Mouse (Mus musculus) layer of hippocampus, adult 8-10 months (tissue): ENCODE measurements around the gene Rnf227. TPM values are rescaled to one million over a fixed set of nuclear protein-coding genes. Genes with fewer than 3 reads are reported as not detected.

ENCODE experiments used
- DNase-seq, 2 experiments: peaks; one replicate each; pipeline ENCODE4 v3.0.0; 2022; ENCODE audit warnings: low spot score in 2 of 2
- total RNA-seq, 4 experiments: library from RNA; stranded (reverse); gene quantifications; 2 replicates each; pipeline ENCODE4 v1.2.4; 2022

The Rnf227 gene
- total RNA-seq, 4 experiments from 2014 or later, result 119 to 129 (median 121) TPM

DNA sequence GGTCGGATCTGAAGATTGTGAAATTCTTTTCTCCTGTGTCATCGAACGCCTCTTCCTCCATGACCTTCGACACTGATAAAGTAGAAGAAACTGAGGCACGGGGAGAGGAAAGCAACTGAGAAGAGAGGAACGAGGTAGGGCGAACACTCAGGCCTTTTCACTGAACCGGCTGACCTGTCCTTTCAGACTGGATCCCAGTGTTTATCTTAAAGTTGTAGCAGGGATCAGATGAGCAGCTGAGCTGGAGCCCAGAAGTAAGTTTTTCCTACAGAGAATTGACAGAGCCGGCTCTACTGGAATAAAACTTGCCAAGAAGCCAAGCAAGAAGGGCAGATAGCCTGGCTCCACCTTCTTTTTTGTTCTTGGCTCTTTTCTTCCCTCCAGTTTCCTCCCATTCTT, 30.6 kb downstream of the Rnf227 start:
- no peak for DNase-seq

DNA sequence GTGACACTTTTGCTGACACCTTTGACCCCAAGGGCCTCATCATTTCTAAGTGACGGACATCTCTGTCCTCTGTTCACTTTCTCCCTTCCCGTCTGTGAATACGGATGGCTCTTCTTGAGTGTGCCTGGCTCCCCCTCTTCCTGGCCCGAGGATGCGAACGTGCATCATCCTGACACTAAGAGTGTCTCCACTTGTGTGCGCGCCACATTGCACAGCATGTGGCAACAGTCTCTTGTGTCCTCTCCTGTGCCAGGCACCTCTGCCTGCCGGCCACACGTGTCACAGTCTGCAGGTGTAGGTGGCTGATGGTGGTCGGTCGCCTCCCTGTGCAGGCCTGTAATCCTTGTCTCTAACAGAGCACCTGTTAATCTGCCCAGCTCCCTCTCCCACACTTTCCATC, 31.3 kb downstream of the Rnf227 start:
- no peak for DNase-seq

DNA sequence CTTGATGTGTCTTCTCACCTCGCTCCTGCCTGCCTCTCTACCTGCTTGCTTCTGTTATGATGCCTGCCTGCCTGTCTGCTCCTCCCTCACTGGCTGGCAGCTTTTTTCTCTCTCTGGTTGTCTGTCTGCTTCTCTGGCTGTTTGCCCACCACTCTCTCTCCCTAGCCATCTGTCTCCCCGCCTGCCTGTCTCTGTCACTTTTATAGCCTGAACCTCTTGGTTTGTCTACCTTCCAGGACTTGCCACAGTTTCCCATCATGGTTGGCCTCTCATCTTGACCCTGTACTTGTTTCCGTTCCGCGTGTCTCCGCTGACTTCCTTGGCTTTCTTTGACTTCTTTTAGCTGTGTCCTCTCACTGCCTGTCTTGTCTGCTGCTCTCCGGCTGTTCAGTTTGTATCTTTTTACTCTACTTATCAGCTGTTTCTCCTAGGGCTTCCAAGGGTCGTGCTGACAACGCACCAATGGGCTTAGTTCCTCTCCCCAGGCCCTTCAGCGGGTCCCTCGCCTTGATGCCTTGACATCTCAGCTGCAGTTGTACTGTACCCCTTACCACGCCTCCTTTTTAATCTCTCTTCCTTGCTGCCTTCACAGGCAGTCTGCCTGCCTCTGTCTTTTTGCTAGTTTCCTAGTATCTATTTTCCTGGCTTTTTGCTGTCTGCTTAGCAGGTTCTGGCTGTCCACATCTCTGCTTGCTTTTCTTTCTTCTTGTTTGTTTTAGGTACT, 32.0 kb downstream of the Rnf227 start:
- peak; percentile 82 to 87 for DNase-seq

DNA sequence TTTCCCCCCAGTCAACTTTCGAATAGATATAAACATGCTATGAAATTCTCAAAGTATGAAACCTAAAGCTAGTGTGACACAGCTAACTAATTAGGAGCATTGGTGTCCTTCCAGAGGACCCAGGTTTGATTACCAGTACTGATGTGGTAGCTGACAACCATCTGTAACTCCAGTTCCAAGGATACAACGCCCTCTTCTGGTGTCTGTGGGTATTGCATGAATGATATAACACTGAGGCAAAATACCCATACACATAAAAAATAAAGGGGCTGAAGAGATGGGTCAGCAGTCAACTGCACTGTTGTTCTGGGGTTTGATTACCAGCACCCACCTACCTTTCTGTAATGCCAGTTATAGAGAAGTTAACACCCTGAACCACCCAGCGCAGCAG, 32.5 kb downstream of the Rnf227 start:
- no peak for DNase-seq

DNA sequence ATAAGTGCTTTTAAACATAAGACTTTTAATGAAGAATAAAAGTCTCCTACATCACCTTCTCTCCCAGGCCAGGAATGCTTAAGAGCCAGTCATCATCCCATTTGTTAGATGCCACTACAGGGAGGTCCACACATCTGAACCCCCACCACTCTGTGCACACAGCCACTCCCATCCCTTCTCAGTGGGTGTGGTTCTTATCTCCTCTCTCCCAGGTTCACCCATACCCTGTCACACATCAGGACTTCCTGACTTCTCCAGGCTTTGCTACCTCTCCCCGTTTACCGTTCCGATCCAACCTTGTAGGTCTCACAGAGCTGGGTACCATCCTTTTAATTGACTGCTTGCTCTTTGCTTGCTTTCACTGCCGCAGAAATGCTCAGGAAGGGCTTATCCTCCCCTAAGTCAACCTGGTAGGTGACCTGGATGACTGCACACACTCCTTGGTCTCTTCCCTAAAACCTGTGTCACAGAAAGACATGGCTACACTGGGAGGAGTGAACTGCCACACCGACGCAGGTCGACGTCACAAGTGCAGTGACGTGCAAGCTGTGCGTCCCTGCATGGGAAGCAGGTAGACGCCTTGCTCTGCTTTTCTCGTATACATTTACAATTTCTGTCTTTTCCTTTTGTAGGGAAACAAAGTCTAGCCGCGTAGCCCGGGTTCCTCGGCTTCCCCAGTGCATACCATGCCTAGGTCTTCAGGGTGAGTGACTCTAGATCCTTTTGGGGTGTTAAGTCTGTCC, 33.1 kb downstream of the Rnf227 start:
- DNase-seq, result no peak

DNA sequence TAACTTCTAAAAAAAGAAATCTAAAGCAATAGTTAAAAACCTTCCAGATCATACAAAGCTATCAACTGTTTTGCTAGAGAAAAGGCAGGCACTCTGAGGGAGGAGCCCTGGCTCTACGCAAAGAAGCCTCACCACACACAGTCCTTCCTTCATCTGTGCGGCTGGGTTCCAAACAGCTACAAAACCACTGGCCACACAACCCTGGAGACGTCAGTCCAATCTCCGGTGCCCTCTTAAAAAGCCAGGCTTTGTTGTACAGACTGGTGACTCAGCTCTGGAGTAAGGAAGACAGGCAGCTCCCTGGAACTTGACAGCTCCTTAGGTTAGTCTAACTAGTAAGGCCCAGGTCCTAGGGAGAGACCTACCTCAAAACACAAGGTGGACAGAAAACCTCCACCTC, 35.4 kb downstream of the Rnf227 start:
- no peak for DNase-seq

DNA sequence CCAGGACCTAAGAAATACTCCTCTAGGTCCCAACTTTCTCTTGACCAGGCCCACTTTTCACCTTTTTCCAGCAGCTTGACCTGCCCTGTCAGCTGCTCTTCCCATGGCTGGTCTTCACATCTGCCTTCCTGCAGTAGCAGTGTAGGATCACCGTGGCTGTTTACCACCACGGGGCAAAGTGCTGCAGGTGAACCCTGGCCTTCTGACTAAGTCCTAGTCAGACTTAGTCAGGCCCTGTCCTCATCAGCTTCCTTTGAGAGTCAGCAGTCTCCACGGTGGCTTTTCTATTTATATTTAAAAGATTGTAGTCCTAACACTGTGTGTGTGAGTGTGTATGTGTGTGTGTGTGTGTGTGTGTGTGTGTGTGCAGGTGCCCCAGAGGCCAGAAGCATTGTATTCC, 37.5 kb downstream of the Rnf227 start:
- no peak for DNase-seq

DNA sequence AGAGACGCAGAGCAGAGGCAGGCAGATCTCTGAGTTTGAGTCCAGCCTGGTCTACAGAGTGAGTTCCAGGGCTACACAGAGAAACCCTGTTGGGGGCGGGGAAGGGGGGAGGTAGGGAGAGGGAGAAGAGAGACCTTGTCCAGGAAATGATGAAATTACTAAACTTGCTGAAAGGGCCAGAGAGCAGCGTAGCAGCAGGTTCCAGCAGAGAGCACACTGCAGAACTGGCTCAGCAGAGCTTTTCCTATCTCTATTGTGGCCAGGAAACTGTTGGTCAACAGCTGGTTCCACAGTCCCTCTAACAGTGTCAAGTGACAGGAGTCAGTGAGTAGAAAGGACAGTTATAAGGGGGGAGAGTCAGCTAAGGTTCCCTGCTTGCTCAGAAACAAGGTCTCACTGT, 39.3 kb downstream of the Rnf227 start:
- DNase-seq, result no peak

DNA sequence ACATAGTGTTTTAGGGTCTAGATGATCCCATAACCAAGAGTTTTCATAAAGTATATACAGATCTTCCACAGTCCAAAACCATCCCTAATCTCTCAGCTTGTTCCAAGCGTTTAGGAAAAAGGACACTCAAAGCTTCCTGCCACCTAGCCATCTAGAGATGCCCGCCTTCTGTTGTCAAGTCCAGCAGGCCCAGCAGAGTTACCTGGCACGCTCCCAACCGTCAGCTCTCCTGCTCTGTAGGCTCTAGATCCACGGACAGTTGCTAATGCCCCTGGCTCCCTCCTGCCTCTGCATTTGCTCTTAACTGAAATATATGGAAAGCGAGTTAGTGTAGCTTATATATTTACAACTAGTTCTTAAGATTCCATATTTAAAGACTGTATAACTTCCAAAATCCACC, 41.1 kb downstream of the Rnf227 start:
- no peak for DNase-seq

DNA sequence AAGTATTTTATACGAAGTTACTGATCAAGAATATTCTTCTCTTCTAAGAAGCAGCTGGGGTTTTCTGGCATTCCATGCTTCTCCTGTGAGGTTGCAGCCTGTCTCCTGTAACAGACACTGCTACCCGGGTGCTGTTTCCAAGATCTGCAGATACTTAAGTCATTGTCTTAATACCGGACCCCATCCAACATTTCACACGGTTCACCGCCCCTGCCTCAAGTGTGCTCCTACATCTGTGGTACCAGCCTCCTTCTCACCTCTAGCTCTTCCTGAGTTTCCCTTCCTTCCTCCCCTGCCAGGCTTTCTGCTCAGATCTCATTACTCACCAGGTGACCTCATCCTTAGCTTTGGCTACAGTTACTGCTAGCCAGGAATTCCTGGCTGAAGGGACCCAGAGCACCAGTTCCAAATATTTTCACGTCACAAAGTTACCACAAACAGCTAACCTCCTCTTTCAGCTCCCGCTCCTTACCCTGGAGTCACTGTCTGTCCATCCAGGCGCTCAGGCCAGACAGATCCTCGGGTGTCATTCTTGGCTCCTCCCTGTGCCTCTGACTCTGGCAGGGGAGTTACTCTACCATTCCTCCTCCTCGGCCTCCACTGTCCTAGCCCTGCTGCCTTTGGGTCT, 42.3 kb downstream of the Rnf227 start:
- DNase-seq, result no peak

DNA sequence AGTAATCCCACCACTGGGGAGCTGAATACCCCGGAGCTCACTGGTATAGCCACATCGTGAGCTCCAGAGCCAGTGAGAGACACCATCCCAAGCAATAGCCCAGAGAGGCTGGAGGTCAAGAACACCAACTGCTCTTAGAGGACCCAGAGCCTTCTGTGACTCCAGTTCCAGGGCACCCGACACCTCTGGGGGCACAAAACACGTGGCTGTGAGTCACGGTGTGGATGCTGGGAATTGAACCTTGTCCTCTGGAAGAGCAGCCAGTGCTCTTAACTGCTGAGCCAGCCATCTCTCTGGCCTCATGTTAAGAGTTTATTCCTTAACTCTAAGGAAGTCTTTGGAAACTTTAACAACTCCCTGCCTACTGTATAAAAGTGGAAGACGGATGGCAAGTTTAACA, 44.7 kb downstream of the Rnf227 start:
- no peak for DNase-seq

DNA sequence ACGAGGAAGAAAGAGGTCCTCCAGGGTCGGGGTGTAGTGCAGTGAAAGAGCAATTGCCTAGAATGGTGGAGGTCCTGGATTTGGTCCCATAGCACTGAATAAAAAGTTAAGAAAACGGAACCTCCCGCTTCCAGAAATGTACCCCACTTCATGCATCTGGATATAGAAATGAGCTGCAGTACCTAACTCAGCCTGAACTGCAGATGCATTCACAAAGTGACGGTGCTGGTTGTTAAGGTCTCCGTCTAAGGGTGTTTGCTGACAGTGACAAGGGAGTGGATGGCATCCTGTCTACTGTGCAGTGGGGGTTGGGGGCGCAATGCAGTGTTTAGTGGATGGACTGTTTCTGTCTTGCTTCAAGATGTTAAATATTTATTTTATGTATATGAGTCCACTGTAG, 46.5 kb downstream of the Rnf227 start:
- no peak for DNase-seq

DNA sequence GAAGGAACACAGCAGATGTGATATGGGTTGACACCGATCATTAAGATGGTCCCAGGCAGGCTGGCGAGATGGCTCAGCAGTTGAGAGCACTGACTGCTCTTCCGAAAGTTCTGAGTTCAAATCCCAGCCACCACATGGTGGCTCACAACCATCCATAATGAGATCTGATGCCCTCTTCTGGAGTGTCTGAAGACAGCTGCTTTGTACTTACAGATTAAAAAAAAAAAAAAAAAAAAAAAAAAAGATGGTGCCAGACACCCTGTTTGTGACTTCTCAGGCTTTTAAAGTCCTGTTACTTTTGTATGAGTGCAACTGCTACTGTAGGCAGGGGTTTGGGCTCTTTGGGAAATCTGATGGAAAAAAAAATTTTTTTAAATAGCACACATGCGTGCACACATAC, 48.4 kb downstream of the Rnf227 start:
- DNase-seq, result no peak

DNA sequence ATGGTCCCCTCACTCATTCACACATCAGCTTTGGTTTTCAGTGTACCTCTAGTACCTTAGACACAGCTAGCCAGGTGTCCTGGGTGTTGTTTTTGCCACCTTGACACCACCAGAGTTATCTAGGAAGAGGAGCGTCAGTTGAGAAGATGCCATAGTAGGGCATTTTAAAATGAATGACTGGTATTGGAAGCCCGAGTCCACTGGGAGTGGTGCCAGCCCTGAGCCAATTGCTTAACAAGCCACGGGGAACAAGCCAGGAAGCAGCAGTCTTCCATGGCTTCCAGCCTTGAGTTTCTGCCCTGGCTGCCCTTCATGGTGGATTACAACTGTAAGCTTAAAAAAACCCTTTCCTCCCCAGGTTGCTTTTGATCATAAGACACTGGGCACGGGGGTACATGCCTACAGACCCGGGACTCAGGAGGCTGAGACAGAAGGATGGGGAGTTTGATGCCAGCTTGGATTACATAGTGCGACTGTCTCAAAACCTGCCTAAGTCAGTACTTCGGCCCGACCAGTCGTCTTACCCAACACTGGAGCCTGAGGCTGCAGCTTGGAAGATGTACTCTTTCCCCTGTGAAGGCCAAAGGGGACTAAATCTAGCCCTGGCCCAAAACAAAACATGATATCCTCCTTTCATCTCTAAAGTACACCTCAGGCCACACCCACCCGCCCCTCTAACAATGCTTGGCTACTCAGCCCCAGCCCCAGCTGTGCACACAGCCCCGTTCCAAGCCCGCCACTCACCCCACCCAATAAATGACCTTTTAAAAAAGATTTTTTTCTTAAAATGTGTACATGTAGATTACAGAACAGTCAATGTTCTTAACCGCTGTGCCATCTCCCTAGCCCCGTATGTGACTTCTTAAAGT, 49.5 kb downstream of the Rnf227 start:
- peak; percentile 44 to 63 for DNase-seq

DNA sequence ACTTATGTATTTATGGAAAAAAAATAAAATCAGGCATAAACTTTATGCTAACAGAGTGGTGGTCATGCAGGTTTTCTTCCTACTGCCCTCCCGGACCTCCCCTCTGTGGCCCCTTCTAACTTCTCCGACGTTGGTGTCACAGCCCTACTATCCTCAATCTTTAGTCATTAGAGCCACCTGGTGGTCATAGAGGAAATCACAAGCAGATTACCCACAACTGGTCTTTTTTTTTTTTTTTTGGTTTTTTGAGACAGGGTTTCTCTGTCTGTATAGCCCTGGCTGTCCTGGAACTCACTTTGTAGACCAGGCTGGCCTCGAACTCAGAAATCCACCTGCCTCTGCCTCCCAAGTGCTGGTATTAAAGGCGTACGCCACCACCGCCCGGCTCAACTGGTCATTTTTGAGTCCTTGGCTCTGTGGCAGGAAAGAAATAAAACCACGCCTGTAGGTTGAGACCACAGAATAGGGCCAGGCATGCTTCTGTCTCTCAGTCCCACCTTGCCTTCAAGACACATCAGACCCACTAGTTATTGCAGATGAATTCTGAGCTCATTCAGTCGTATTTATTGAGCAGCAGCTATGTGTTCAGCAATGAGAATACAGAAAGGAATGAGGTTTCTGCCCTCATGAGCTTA, 50.3 kb downstream of the Rnf227 start:
- peak; percentile 49 to 69 for DNase-seq

Other genes starting within 250 kb of the Rnf227 start
- gene Per1, start 245.2 kb upstream of the Rnf227 start, total RNA-seq, result 100 to 1,000 TPM in 2 of 4 experiments, 10 to 100 TPM in 2; 91.2 to 107 (median 97.7) TPM
- 1 to 10 TPM in 3 of 4 experiments, under 1 TPM in 1; 0.97 to 1.8 (median 1.2) TPM for gene Hes7, start 220.1 kb upstream of the Rnf227 start, total RNA-seq
- gene 9130213A22Rik, start 217.9 kb upstream of the Rnf227 start, total RNA-seq, result 1 to 10 TPM; 1.4 to 1.7 (median 1.5) TPM
- gene Aloxe3, start 214.6 kb upstream of the Rnf227 start, total RNA-seq, result 10 to 100 TPM in 2 of 4 experiments, 1 to 10 TPM in 2; 8.8 to 14.4 (median 10.1) TPM
- 10 to 100 TPM in 2 of 4 experiments, 1 to 10 TPM in 2; 5.9 to 14.5 (median 10.5) TPM for gene Alox12b, start 183.5 kb upstream of the Rnf227 start, total RNA-seq
- 10 to 100 TPM in 1 of 4 experiments, 1 to 10 TPM in 3; 8.4 to 10.1 (median 9.3) TPM for gene Alox8, start 142.6 kb upstream of the Rnf227 start, total RNA-seq
- 1 to 10 TPM; 1.6 to 2.0 (median 1.8) TPM for gene Gucy2e, start 103.4 kb upstream of the Rnf227 start, total RNA-seq
- 10 to 100 TPM; 12.4 to 17.2 (median 15.5) TPM for gene Cntrob, start 16.7 kb upstream of the Rnf227 start, total RNA-seq
- gene Trappc1, start 16.5 kb upstream of the Rnf227 start, total RNA-seq, result 10 to 100 TPM; 54.6 to 65.9 (median 56.3) TPM
- 10 to 100 TPM; 26.9 to 33.1 (median 30.2) TPM for gene Kcnab3, start 14.2 kb upstream of the Rnf227 start, total RNA-seq
- 100 to 1,000 TPM; 435 to 510 (median 495) TPM for gene Chd3, start 28.9 kb downstream of the Rnf227 start, total RNA-seq
- 100 to 1,000 TPM; 101 to 126 (median 111) TPM for gene Naa38, start 55.0 kb downstream of the Rnf227 start, total RNA-seq
- gene Cyb5d1, start 55.2 kb downstream of the Rnf227 start, total RNA-seq, result 10 to 100 TPM; 37.5 to 51.2 (median 46.5) TPM
- 1 to 10 TPM; 2.2 to 2.8 (median 2.5) TPM for gene Tmem88, start 57.8 kb downstream of the Rnf227 start, total RNA-seq
- gene Kdm6b, start 73.2 kb downstream of the Rnf227 start, total RNA-seq, result 10 to 100 TPM; 32.3 to 36.4 (median 34.8) TPM
- gene Dnah2, start 208.6 kb downstream of the Rnf227 start, total RNA-seq, result 1 to 10 TPM; 3.1 to 6.3 (median 5.0) TPM
- 100 to 1,000 TPM; 115 to 132 (median 124) TPM for gene Efnb3, start 219.7 kb downstream of the Rnf227 start, total RNA-seq
- 10 to 100 TPM; 12.2 to 17.8 (median 12.3) TPM for gene Wrap53, start 239.8 kb downstream of the Rnf227 start, total RNA-seq
- gene Trp53, start 239.9 kb downstream of the Rnf227 start, total RNA-seq, result 10 to 100 TPM; 27.7 to 36.7 (median 33.7) TPM